ENCODE assay signal across 8 mouse cellular contexts in genomic region chr9:35569571-35570534, GRCm38 (mm10). TPM values are rescaled to one million over a fixed set of nuclear protein-coding genes. Genes with fewer than 3 reads are reported as not detected.
DNase-seq lines count a peak whose midpoint lies in the region; ATAC-seq lines count a peak whose summit lies in the region.

TSS of gene Pate2 (plus strand) at chr9:35570284.
TSS of gene Hyls1 (minus strand) at chr9:35570398.

- peak; percentile 93 for DNase-seq in T-cell, adult 2 months (ENCODE audit: low spot score)
- DNase-seq in cerebellum, postnatal 36 days: peak; percentile 92 to 93
- peak; percentile 88 to 95 for DNase-seq in frontal cortex, postnatal 36 days (ENCODE audit: low spot score in 2 of 2)
- peak; percentile 91 for DNase-seq in left cerebral cortex, adult 11 months (ENCODE audit: low spot score)
- DNase-seq in lung, postnatal 4 days: peak; percentile 94 to 95
- DNase-seq in retina, postnatal 7 days (ENCODE audit: low read depth, low spot score): peak; percentile 93
- peak; percentile 80 for DNase-seq in urinary bladder, adult 2 months (ENCODE audit: low spot score)

- H3K27ac ChIP-seq in hindbrain, embryonic 15.5 days (replicated peaks): peak within 1 kb of the TSS; percentile 93

- WGBS in hindbrain, embryonic 15.5 days: under 1% methylated on average over 86 of the region's 86 CpGs

- peaks cover 6% of the 10 kb centered on the region; the same call in 1 of the 2 replicates for H3K27me3 ChIP-seq in hindbrain, embryonic 15.5 days

- peak; percentile 98 for ATAC-seq in hindbrain, embryonic 15.5 days (ENCODE audit: low FRiP score, low read depth)

- H3K4me1 ChIP-seq in hindbrain, embryonic 15.5 days (replicated peaks): peaks cover 12% of the 10 kb centered on the region

- H3K4me3 ChIP-seq in hindbrain, embryonic 15.5 days: peak within 1 kb of the TSS; percentile 96

- peak within 1 kb of the TSS; percentile 73 for H3K4me2 ChIP-seq in hindbrain, embryonic 15.5 days

- H3K9me3 ChIP-seq in hindbrain, embryonic 15.5 days: no peaks in the 10 kb centered on the region

- H3K36me3 ChIP-seq in hindbrain, embryonic 15.5 days: peaks cover 21% of the 10 kb centered on the region

- H3K9ac ChIP-seq in hindbrain, embryonic 15.5 days: peak within 1 kb of the TSS; percentile 82

RNA-seq across cellular contexts. Expression of gene Pate2, which starts in this region (rescaled TPM):
- 0.94 and 0.97 TPM in 2 replicates for polyA plus RNA-seq in hindbrain, embryonic 15.5 days (2015; fragmentation: Nextera tagmentation; extraction: Ambion mirVana)
- 0.18 and 0.25 TPM in 2 replicates for polyA plus RNA-seq in urinary bladder, adult 2 months (2012; rRNA removed)

RNA-seq across cellular contexts. Expression of gene Hyls1, which starts in this region (rescaled TPM):
- polyA plus RNA-seq in hindbrain, embryonic 15.5 days (2015; fragmentation: Nextera tagmentation; extraction: Ambion mirVana): 15.3 and 16.2 TPM in 2 replicates
- 2.8 and 2.9 TPM in 2 replicates for polyA plus RNA-seq in urinary bladder, adult 2 months (2012; rRNA removed)

Comparison
In these comparisons a context has a peak if more than half of its experiments do, and no peak if none do; other contexts are left out.
1. Peak in every context shown above with its lines: DNase-seq, ATAC-seq, H3K4me3 ChIP-seq and H3K27ac ChIP-seq.